Mouse (Mus musculus) frontal cortex, postnatal 14 days (tissue): ENCODE measurements around the gene Zfp764.
A peak's percentile ranks its signal among the peaks of the same experiment; 100 is the strongest.
"Not testable (repeated sequence)": the region's sequence is repeated elsewhere in the genome, so short reads cannot be mapped to it uniquely, and the experiment has no call there.

ENCODE experiments used
- DNase-seq, 2 experiments: peaks; one replicate each; pipeline ENCODE4 v3.0.0; 2022; ENCODE audit warnings: low spot score in 2 of 2

Zfp764 gene

GRCm38 (mm10) chr7:127391538-127391937, 15.1 kb downstream of the Zfp764 start:
- no peak for DNase-seq

- DNase-seq, result no peak
Measured at GRCm38 (mm10) chr7:127390306-127390705, 16.3 kb downstream of the Zfp764 start.

- DNase-seq, result not testable (repeated sequence)
Measured at GRCm38 (mm10) chr7:127388201-127388600, 18.4 kb downstream of the Zfp764 start.

GRCm38 (mm10) chr7:127386641-127387392, 19.8 kb downstream of the Zfp764 start, which contains the start of gene 9130019O22Rik:
Gene 9130019O22Rik, minus strand, starts transcription at chr7:127387166.
- peak; percentile 67 to 77 for DNase-seq

- not testable (repeated sequence) for DNase-seq
Measured at GRCm38 (mm10) chr7:127385560-127385959, 21.1 kb downstream of the Zfp764 start.

- no peak for DNase-seq
Measured at GRCm38 (mm10) chr7:127378310-127378921, 28.2 kb downstream of the Zfp764 start.

GRCm38 (mm10) chr7:127375271-127376245, 31.1 kb downstream of the Zfp764 start, which contains the start of gene Zfp747:
Gene Zfp747, minus strand, starts transcription at chr7:127376050.
- DNase-seq, result peak; percentile 78 to 85

- not testable (repeated sequence) for DNase-seq
Measured at GRCm38 (mm10) chr7:127371870-127372269, 34.8 kb downstream of the Zfp764 start.

- DNase-seq, result no peak
Measured at GRCm38 (mm10) chr7:127371213-127371612, 35.4 kb downstream of the Zfp764 start.

GRCm38 (mm10) chr7:127366249-127366648, 40.4 kb downstream of the Zfp764 start:
- DNase-seq, result no peak

GRCm38 (mm10) chr7:127364166-127364565, 42.5 kb downstream of the Zfp764 start:
- no peak for DNase-seq

- no peak for DNase-seq
Measured at GRCm38 (mm10) chr7:127363475-127363921, 43.1 kb downstream of the Zfp764 start.

GRCm38 (mm10) chr7:127362418-127362817, 44.2 kb downstream of the Zfp764 start:
- DNase-seq, result not testable (repeated sequence)

- no peak for DNase-seq
Measured at GRCm38 (mm10) chr7:127361449-127361848, 45.2 kb downstream of the Zfp764 start.

- no peak for DNase-seq
Measured at GRCm38 (mm10) chr7:127360265-127360664, 46.4 kb downstream of the Zfp764 start.

- no peak for DNase-seq
Measured at GRCm38 (mm10) chr7:127358472-127358871, 48.1 kb downstream of the Zfp764 start.

GRCm38 (mm10) chr7:127357871-127358270, 48.8 kb downstream of the Zfp764 start:
- no peak for DNase-seq

- no peak for DNase-seq
Measured at GRCm38 (mm10) chr7:127355796-127356195, 50.8 kb downstream of the Zfp764 start.
